Mouse (Mus musculus): ENCODE measurements around the gene Klf2. TPM values are rescaled to one million over a fixed set of nuclear protein-coding genes. Genes with fewer than 3 reads are reported as not detected.
A peak's percentile ranks its signal among the peaks of the same experiment; 100 is the strongest.

The Klf2 gene
- total RNA-seq, 4 experiments from 2014 or later = 30.7 to 44.2 (median 36.5) TPM

- DNase-seq = no peak
Measured at GRCm38 (mm10) chr8:72333429-72334143, 14.8 kb downstream of the Klf2 start.

- no peak for DNase-seq
Measured at GRCm38 (mm10) chr8:72334144-72334641, 15.4 kb downstream of the Klf2 start.

GRCm38 (mm10) chr8:72336273-72336672 is 17.4 kb downstream of the Klf2 start:
- no peak for DNase-seq

- DNase-seq = no peak
Measured at GRCm38 (mm10) chr8:72337034-72337433, 18.2 kb downstream of the Klf2 start.

- no peak for DNase-seq
Measured at GRCm38 (mm10) chr8:72342556-72343300, 23.9 kb downstream of the Klf2 start.

GRCm38 (mm10) chr8:72343725-72344124 is 24.9 kb downstream of the Klf2 start:
- DNase-seq = no peak

- DNase-seq = no peak
Measured at GRCm38 (mm10) chr8:72347553-72347952, 28.7 kb downstream of the Klf2 start.

- no peak for DNase-seq
Measured at GRCm38 (mm10) chr8:72348114-72348513, 29.3 kb downstream of the Klf2 start.

- no peak for DNase-seq
Measured at GRCm38 (mm10) chr8:72348956-72349355, 30.1 kb downstream of the Klf2 start.

- DNase-seq = no peak
Measured at GRCm38 (mm10) chr8:72349838-72350237, 31.0 kb downstream of the Klf2 start.

- DNase-seq = no peak
Measured at GRCm38 (mm10) chr8:72350727-72351126, 31.9 kb downstream of the Klf2 start.

GRCm38 (mm10) chr8:72351405-72352005 is 32.7 kb downstream of the Klf2 start:
- DNase-seq = no peak

GRCm38 (mm10) chr8:72352951-72353699 is 34.3 kb downstream of the Klf2 start:
- DNase-seq = no peak

GRCm38 (mm10) chr8:72353700-72354045 is 34.8 kb downstream of the Klf2 start:
- no peak for DNase-seq

- no peak for DNase-seq
Measured at GRCm38 (mm10) chr8:72354272-72354671, 35.4 kb downstream of the Klf2 start.

- DNase-seq = no peak
Measured at GRCm38 (mm10) chr8:72356593-72356992, 37.8 kb downstream of the Klf2 start.

GRCm38 (mm10) chr8:72360162-72360561 is 41.3 kb downstream of the Klf2 start:
- no peak for DNase-seq

- DNase-seq = no peak
Measured at GRCm38 (mm10) chr8:72362754-72363153, 43.9 kb downstream of the Klf2 start.

GRCm38 (mm10) chr8:72363457-72363856 is 44.6 kb downstream of the Klf2 start:
- peak; percentile 36 for DNase-seq

- DNase-seq = no peak
Measured at GRCm38 (mm10) chr8:72365016-72365415, 46.2 kb downstream of the Klf2 start.

- DNase-seq = peak; percentile 60
Measured at GRCm38 (mm10) chr8:72365826-72366225, 47.0 kb downstream of the Klf2 start.

GRCm38 (mm10) chr8:72366435-72366834 is 47.6 kb downstream of the Klf2 start:
- no peak for DNase-seq

Data from adrenal gland, adult 8-10 months (tissue).